Mouse (Mus musculus) embryonic fibroblast, embryonic 13.5 days (primary cell): ENCODE measurements at regions not wholly inside any gene's neighbourhood (a gene's known extent, or its start where the extent isn't known, plus 50 kb on each side); places are given as distances from the start of the nearest gene placed in this dataset.

Source experiments
- CTCF ChIP-seq: IDR thresholded peaks from 2 replicates; pipeline ENCODE4 v1.5.1; 2011; ENCODE audit warnings: mild to moderate bottlenecking, control low read depth, low read length, moderate library complexity, borderline replicate concordance; ENCODE audit not compliant: insufficient read depth
- POLR2A ChIP-seq: IDR thresholded peaks from 2 replicates; pipeline ENCODE4 v1.6.1; 2011; ENCODE audit warnings: low read depth, mild to moderate bottlenecking, control low read depth, low read length, moderate library complexity

- TF ChIP-seq POLR2A (no peak), CTCF (no peak)
Observed at GRCm38 (mm10) chr15:41190792-41191191, 1056.6 kb downstream of the 9330182O14Rik start.
